Mouse (Mus musculus): ENCODE measurements around the gene C5ar2. TPM values are rescaled to one million over a fixed set of nuclear protein-coding genes. Genes with fewer than 3 reads are reported as not detected.

The C5ar2 gene
- polyA plus RNA-seq, 1 experiment from 2014 or later = 0.13 TPM

DNA sequence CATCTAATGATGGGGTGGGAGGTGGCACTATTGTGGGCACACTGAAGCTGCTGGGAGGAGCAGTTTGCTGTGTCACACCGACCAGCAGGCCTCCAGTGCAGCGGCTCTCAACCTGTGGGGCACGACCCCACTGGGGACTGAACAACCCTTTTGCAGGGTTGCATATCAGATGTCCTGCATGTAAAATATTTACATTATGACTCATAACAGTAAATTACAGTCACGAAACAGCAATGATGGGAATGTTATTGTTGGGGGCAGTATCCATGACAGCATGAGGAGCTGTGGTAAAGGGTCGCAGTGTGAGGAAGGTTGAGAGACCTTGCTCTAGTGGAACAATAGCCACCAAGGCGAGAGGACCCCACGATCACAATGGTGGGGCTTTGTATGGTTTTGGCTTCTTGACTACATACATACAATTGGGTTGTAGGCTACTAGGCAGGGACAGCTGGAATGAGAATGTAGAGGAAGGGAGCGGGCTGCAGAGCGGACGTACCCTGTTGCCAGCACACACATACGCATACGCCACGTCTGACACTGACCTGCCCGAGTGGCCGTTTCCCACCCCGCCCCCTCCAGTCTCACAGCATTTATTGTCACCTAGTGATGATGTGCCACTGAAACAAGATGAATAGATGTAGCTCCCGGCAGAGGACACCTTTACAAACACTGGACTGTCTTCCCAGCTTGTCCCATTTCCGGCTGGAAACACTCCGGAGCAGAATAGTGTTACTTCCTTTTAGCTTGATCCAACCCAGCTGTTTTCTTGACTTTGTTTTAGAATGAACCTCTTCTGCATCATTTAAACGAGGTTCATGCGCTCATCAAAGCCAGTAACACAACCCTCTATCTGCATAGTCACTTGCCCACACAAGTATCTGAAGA lies 34.9 kb downstream of the C5ar2 start:
- Histone ChIP-seq H3K27ac (ENCODE audit: low read depth, low read length) (no peak overlapping the region), H3K9ac (ENCODE audit: low read depth, low read length) (no peak overlapping the region), H3K4me1 (ENCODE audit: control insufficient read depth, insufficient read depth, low read depth, low read length) (no peaks in the 10 kb centered on the region), H3K9me3 (ENCODE audit: control insufficient read depth, low read length) (no peaks in the 10 kb centered on the region), H3K4me3 (ENCODE audit: low read length) (no peak overlapping the region), H3K36me3 (ENCODE audit: control insufficient read depth, insufficient read depth, low read length) (peaks cover 22% of the 10 kb centered on the region), H3K4me2 (ENCODE audit: low read length) (no peak overlapping the region), H3K27me3 (replicated peaks; ENCODE audit: control insufficient read depth, insufficient read depth, low read length) (no peaks in the 10 kb centered on the region)
- 89% methylated on average over 21 of the region's 21 CpGs for WGBS
- no peak for ATAC-seq

GRCm38 (mm10) chr7:16207496-16207895 lies 36.5 kb downstream of the C5ar2 start:
- no peak overlapping the region for H3K4me2 ChIP-seq (ENCODE audit: low read length)

GRCm38 (mm10) chr7:16207076-16207475 lies 36.9 kb downstream of the C5ar2 start:
- no peak for ATAC-seq
- H3K36me3 ChIP-seq (ENCODE audit: control insufficient read depth, insufficient read depth, low read length) = peaks cover 27% of the 10 kb centered on the region
- H3K27ac ChIP-seq (ENCODE audit: low read depth, low read length) = no peak overlapping the region

More at GRCm38 (mm10) chr7:16207496-16207895, 36.5 kb downstream of the C5ar2 start:
- no peaks in the 10 kb centered on the region for H3K9me3 ChIP-seq (ENCODE audit: control insufficient read depth, low read length)
- peaks cover 27% of the 10 kb centered on the region for H3K36me3 ChIP-seq (ENCODE audit: control insufficient read depth, insufficient read depth, low read length)
- H3K9ac ChIP-seq (ENCODE audit: low read depth, low read length) = no peak overlapping the region
- ATAC-seq = no peak
- 82% methylated on average over 10 of the region's 10 CpGs for WGBS
- no peak overlapping the region for H3K4me3 ChIP-seq (ENCODE audit: low read length)
- no peak overlapping the region for H3K27ac ChIP-seq (ENCODE audit: low read depth, low read length)
- no peaks in the 10 kb centered on the region for H3K27me3 ChIP-seq (replicated peaks; ENCODE audit: control insufficient read depth, insufficient read depth, low read length)
- no peaks in the 10 kb centered on the region for H3K4me1 ChIP-seq (ENCODE audit: control insufficient read depth, insufficient read depth, low read depth, low read length)

DNA sequence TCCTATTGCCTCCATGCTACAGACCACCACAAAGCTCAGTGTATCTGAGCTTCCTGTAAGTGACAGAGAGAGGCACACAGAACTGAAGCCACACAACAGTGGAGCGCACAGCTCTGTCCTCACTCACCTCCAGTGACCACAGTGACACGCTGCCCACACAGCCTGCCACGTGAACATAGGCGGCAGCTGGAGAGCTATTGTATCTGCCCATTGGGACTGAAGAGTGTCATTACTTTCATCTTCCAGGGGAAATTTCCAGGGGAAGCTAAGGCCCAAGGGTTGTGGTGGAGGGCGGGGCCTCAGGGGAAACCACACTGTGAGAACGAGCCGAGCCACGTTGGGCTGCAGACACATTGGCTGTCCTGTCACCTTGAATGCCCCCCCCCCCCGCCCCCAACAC lies 39.2 kb downstream of the C5ar2 start:
- ATAC-seq = no peak
- Histone ChIP-seq H3K4me1 (ENCODE audit: control insufficient read depth, insufficient read depth, low read depth, low read length) (no peaks in the 10 kb centered on the region), H3K9ac (ENCODE audit: low read depth, low read length) (no peak overlapping the region), H3K4me2 (ENCODE audit: low read length) (no peak overlapping the region), H3K4me3 (ENCODE audit: low read length) (no peak overlapping the region), H3K36me3 (ENCODE audit: control insufficient read depth, insufficient read depth, low read length) (peaks cover 22% of the 10 kb centered on the region), H3K27ac (ENCODE audit: low read depth, low read length) (no peak overlapping the region), H3K9me3 (ENCODE audit: control insufficient read depth, low read length) (no peaks in the 10 kb centered on the region), H3K27me3 (replicated peaks; ENCODE audit: control insufficient read depth, insufficient read depth, low read length) (no peaks in the 10 kb centered on the region)
- 81% methylated on average over 9 of the region's 9 CpGs for WGBS

More at GRCm38 (mm10) chr7:16207076-16207475, 36.9 kb downstream of the C5ar2 start:
- H3K9me3 ChIP-seq (ENCODE audit: control insufficient read depth, low read length) = no peaks in the 10 kb centered on the region
- no peak overlapping the region for H3K9ac ChIP-seq (ENCODE audit: low read depth, low read length)
- no peaks in the 10 kb centered on the region for H3K4me1 ChIP-seq (ENCODE audit: control insufficient read depth, insufficient read depth, low read depth, low read length)
- H3K4me3 ChIP-seq (ENCODE audit: low read length) = no peak overlapping the region
- H3K4me2 ChIP-seq (ENCODE audit: low read length) = no peak overlapping the region
- WGBS = 86% methylated on average over 7 of the region's 7 CpGs
- no peaks in the 10 kb centered on the region for H3K27me3 ChIP-seq (replicated peaks; ENCODE audit: control insufficient read depth, insufficient read depth, low read length)

GRCm38 (mm10) chr7:16203505-16203903 lies 40.5 kb downstream of the C5ar2 start:
- no peak overlapping the region for H3K4me2 ChIP-seq (ENCODE audit: low read length)
- WGBS = 94% methylated on average over 13 of the region's 13 CpGs
- H3K9ac ChIP-seq (ENCODE audit: low read depth, low read length) = no peak overlapping the region
- no peak overlapping the region for H3K4me3 ChIP-seq (ENCODE audit: low read length)
- no peaks in the 10 kb centered on the region for H3K4me1 ChIP-seq (ENCODE audit: control insufficient read depth, insufficient read depth, low read depth, low read length)
- no peak for ATAC-seq
- H3K27ac ChIP-seq (ENCODE audit: low read depth, low read length) = no peak overlapping the region
- H3K36me3 ChIP-seq (ENCODE audit: control insufficient read depth, insufficient read depth, low read length) = peaks cover 26% of the 10 kb centered on the region
- no peaks in the 10 kb centered on the region for H3K9me3 ChIP-seq (ENCODE audit: control insufficient read depth, low read length)
- H3K27me3 ChIP-seq (replicated peaks; ENCODE audit: control insufficient read depth, insufficient read depth, low read length) = no peaks in the 10 kb centered on the region

DNA sequence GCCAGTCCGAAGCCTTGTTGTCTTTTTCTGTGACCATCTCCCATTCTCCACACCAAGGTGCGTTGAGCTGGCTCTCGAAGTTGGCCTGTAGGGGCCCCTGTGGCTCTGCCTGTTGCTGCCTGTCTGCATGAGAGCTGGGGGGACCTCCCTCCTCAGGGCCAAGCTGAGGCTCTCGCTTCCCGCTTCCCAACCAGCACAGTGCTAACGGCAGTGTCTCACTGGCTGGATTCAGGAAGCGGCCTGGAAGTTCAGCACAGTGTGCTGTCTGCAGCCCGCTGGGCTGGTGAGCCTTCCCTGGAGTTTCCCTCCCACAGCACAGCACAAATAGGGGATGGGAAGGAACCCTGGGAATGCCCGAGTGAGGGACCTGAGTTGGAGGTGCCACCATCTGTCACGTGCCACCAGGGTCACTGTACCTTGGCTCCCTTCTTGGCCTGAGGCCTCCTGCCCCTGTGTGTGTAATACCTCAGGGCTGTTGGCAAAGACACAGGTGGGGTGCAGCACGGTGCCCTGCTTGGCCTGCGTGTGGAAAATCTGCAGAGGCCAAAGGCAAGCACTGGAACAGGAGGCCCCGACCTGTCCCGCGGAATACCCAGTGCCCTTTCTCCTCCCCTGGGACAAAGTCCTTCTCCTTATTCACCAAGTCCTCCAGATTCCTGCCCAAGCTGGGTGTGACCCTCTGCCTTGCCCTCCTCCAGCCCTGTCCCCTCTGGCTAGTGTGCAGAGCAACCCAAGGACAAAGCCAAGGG lies 41.0 kb downstream of the C5ar2 start:
- no peaks in the 10 kb centered on the region for H3K9me3 ChIP-seq (ENCODE audit: control insufficient read depth, low read length)
- no peak overlapping the region for H3K4me3 ChIP-seq (ENCODE audit: low read length)
- no peak overlapping the region for H3K4me2 ChIP-seq (ENCODE audit: low read length)
- H3K27ac ChIP-seq (ENCODE audit: low read depth, low read length) = no peak overlapping the region
- H3K9ac ChIP-seq (ENCODE audit: low read depth, low read length) = no peak overlapping the region
- WGBS = 83% methylated on average over 15 of the region's 15 CpGs
- H3K36me3 ChIP-seq (ENCODE audit: control insufficient read depth, insufficient read depth, low read length) = peaks cover 31% of the 10 kb centered on the region
- ATAC-seq = no peak
- H3K4me1 ChIP-seq (ENCODE audit: control insufficient read depth, insufficient read depth, low read depth, low read length) = no peaks in the 10 kb centered on the region
- no peaks in the 10 kb centered on the region for H3K27me3 ChIP-seq (replicated peaks; ENCODE audit: control insufficient read depth, insufficient read depth, low read length)

DNA sequence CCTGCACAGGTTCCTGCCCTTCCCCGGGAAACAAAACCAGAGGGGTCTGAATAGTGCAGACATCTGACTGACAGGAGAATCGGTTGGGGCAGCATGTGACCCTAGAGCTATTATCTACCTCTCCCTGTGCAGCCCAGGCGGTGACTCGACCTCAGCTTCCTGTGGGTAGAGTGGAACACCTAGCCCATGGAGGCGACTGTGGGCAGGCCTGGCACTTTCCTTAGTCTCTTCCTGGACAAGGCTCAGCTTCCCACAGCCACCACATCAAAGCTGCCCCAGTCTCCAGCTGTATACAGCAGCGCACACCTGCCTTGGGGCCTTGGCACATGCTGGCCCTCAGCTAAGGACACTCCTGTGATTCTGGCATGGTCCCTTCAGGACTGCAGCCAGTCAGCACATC lies 42.8 kb downstream of the C5ar2 start:
- Histone ChIP-seq H3K4me2 (ENCODE audit: low read length) (no peak overlapping the region), H3K9ac (ENCODE audit: low read depth, low read length) (no peak overlapping the region), H3K4me1 (ENCODE audit: control insufficient read depth, insufficient read depth, low read depth, low read length) (no peaks in the 10 kb centered on the region), H3K27ac (ENCODE audit: low read depth, low read length) (no peak overlapping the region), H3K9me3 (ENCODE audit: control insufficient read depth, low read length) (no peaks in the 10 kb centered on the region), H3K27me3 (replicated peaks; ENCODE audit: control insufficient read depth, insufficient read depth, low read length) (no peaks in the 10 kb centered on the region), H3K4me3 (ENCODE audit: low read length) (no peak overlapping the region), H3K36me3 (ENCODE audit: control insufficient read depth, insufficient read depth, low read length) (peaks cover 31% of the 10 kb centered on the region)
- WGBS = 89% methylated on average over 6 of the region's 6 CpGs
- ATAC-seq = no peak

GRCm38 (mm10) chr7:16198540-16198939 lies 45.4 kb downstream of the C5ar2 start:
- Histone ChIP-seq H3K4me1 (ENCODE audit: control insufficient read depth, insufficient read depth, low read depth, low read length) (no peaks in the 10 kb centered on the region), H3K4me3 (ENCODE audit: low read length) (no peak overlapping the region), H3K36me3 (ENCODE audit: control insufficient read depth, insufficient read depth, low read length) (peaks cover 18% of the 10 kb centered on the region; the same call in 1 of the 2 replicates), H3K27me3 (replicated peaks; ENCODE audit: control insufficient read depth, insufficient read depth, low read length) (no peaks in the 10 kb centered on the region), H3K9ac (ENCODE audit: low read depth, low read length) (no peak overlapping the region), H3K9me3 (ENCODE audit: control insufficient read depth, low read length) (no peaks in the 10 kb centered on the region), H3K4me2 (ENCODE audit: low read length) (no peak overlapping the region), H3K27ac (ENCODE audit: low read depth, low read length) (no peak overlapping the region)
- WGBS = 90% methylated on average over 11 of the region's 11 CpGs
- ATAC-seq = no peak

- Histone ChIP-seq H3K4me3 (ENCODE audit: low read length) (no peak overlapping the region), H3K36me3 (ENCODE audit: control insufficient read depth, insufficient read depth, low read length) (peaks cover 16% of the 10 kb centered on the region; the same call in 1 of the 2 replicates), H3K9me3 (ENCODE audit: control insufficient read depth, low read length) (no peaks in the 10 kb centered on the region), H3K4me1 (ENCODE audit: control insufficient read depth, insufficient read depth, low read depth, low read length) (peaks cover 2% of the 10 kb centered on the region; the same call in 1 of the 2 replicates), H3K9ac (ENCODE audit: low read depth, low read length) (no peak overlapping the region), H3K4me2 (ENCODE audit: low read length) (no peak overlapping the region), H3K27ac (ENCODE audit: low read depth, low read length) (no peak overlapping the region), H3K27me3 (replicated peaks; ENCODE audit: control insufficient read depth, insufficient read depth, low read length) (no peaks in the 10 kb centered on the region)
- no peak for ATAC-seq
- WGBS = 85% methylated on average over 5 of the region's 5 CpGs
Measured at GRCm38 (mm10) chr7:16197166-16197565, 46.8 kb downstream of the C5ar2 start.

Measured in hindbrain, embryonic 16.5 days (tissue).